Mouse (Mus musculus): ENCODE results near the gene Atat1. TPM values are rescaled to one million over a fixed set of nuclear protein-coding genes. Genes with fewer than 3 reads are reported as not detected.

Gene Atat1
- polyA plus RNA-seq, 1 experiment from 2014 or later: 280 TPM

DNA sequence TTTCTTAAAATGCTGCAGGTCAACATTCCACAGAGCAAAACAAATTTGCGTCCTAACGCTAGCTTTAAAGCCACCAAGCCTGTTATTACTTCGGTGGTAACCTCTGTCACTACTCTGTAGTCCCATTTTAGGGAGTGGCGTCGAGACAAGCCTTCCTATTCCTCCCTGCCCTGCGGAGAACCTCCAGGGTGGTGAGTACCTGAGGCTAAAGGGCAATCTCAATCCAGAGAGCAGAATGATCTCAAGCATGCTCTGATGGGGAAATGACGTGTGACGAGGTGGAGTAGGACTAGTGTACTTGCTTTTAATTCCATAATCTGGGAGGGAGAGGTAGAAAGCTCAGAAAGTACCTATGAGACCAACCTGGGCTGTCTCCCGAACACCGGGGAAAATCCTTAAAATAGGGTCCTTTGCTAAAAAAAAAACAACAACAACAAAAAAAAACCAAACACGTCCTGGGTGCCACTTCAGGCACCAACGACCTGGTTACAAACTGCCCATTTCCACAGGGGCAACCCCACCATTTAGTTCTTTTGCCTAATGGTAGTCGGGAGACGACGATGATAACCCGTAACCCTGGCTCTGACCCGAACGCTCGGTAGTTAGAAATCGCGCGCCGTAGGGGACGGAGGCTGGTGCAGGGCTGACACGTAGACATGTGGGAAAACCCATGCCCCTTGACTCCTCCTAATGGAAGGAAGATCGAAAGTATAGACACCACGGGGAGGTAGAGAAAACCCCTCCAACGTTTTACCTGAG lies 5.8 kb upstream of the Atat1 start:
- Histone ChIP-seq H3K9ac (peak overlapping the region; percentile 98), H3K4me2 (peak overlapping the region; percentile 72), H3K27me3 (no peaks in the 10 kb centered on the region), H3K9me3 (no peaks in the 10 kb centered on the region), H3K4me1 (peaks cover 22% of the 10 kb centered on the region), H3K27ac (peak overlapping the region; percentile 99), H3K36me3 (replicated peaks) (peaks cover 40% of the 10 kb centered on the region), H3K4me3 (replicated peaks) (peak overlapping the region; percentile 68)
- no peak for ATAC-seq (ENCODE audit: low FRiP score)
- WGBS: 4% methylated on average over 28 of the region's 28 CpGs

- Histone ChIP-seq H3K36me3 (replicated peaks) (peaks cover 34% of the 10 kb centered on the region), H3K27ac (no peak overlapping the region), H3K27me3 (no peaks in the 10 kb centered on the region), H3K4me2 (peak overlapping the region; percentile 72), H3K4me3 (replicated peaks) (no peak overlapping the region; the same call in 1 of the 2 replicates), H3K9ac (no peak overlapping the region), H3K9me3 (no peaks in the 10 kb centered on the region), H3K4me1 (peaks cover 17% of the 10 kb centered on the region)
- 86% methylated on average over 6 of the region's 6 CpGs for WGBS
- no peak for ATAC-seq (ENCODE audit: low FRiP score)
These were observed 5.1 kb upstream of the Atat1 start for GRCm38 (mm10) chr17:35914975-35915374.

DNA sequence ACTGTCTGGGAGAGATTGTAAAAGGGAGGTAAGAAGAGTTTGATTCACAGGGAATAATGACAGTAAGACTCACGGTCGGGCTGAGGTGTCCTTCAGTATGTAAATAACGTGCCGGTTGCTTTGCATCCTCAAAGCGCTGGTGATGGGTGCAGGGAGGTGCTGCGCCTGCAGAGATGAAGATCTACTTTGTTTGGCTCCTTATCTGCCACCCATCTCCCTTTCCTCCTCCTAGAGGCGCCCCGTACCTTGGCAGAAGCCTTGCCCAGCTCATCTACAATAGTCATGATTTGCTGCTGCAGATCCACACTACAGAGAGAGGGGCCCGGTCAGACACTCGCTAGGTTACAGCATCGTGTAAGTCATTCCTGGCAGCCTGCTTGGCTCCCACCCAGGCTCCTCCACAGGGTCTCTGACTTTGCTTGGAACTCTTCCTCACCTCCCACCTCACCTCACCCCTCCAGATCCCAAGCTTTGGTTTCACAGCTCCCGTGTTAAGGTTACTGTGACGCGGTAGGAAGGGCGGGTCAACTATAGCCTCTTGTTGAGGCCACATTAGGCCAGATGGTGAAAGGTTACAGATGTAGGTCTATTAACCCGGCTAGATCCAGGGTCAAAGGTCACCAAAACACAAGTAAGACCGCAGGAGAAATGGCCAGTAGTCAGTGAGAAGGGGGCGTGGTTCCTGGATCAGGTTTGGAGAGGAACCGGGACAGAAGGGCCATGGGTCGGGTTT lies 523 bp downstream of the Atat1 start:
- peak overlapping the region; percentile 83 for H3K9ac ChIP-seq
- peak overlapping the region; percentile 74 for H3K4me3 ChIP-seq (replicated peaks)
- WGBS: 29% methylated on average over 20 of the region's 20 CpGs
- peak overlapping the region; percentile 78 for H3K27ac ChIP-seq
- H3K27me3 ChIP-seq: no peaks in the 10 kb centered on the region
- H3K4me2 ChIP-seq: peak overlapping the region; percentile 95
- ATAC-seq (ENCODE audit: low FRiP score): peak; percentile 24; the same call in 1 of the 2 replicates
- H3K9me3 ChIP-seq: no peaks in the 10 kb centered on the region
- peaks cover 20% of the 10 kb centered on the region for H3K4me1 ChIP-seq
- H3K36me3 ChIP-seq (replicated peaks): peaks cover 68% of the 10 kb centered on the region

GRCm38 (mm10) chr17:35907609-35908008 lies 2.3 kb downstream of the Atat1 start:
- no peak overlapping the region for H3K27ac ChIP-seq
- H3K9ac ChIP-seq: no peak overlapping the region
- peak overlapping the region; percentile 95; the same call in 1 of the 2 replicates for H3K4me2 ChIP-seq
- H3K4me3 ChIP-seq (replicated peaks): no peak overlapping the region
- no peaks in the 10 kb centered on the region for H3K9me3 ChIP-seq
- 83% methylated on average over 2 of the region's 2 CpGs for WGBS
- peaks cover 20% of the 10 kb centered on the region for H3K4me1 ChIP-seq
- ATAC-seq (ENCODE audit: low FRiP score): no peak
- H3K36me3 ChIP-seq (replicated peaks): peaks cover 73% of the 10 kb centered on the region
- no peaks in the 10 kb centered on the region for H3K27me3 ChIP-seq

- no peak overlapping the region for H3K9ac ChIP-seq
- no peak overlapping the region for H3K4me2 ChIP-seq
- peaks cover 20% of the 10 kb centered on the region for H3K4me1 ChIP-seq
- no peak overlapping the region for H3K4me3 ChIP-seq (replicated peaks)
- WGBS: 94% methylated on average over 1 of the region's 1 CpGs
- ATAC-seq (ENCODE audit: low FRiP score): no peak
- H3K27me3 ChIP-seq: no peaks in the 10 kb centered on the region
- H3K36me3 ChIP-seq (replicated peaks): peaks cover 74% of the 10 kb centered on the region
- H3K27ac ChIP-seq: no peak overlapping the region
- no peaks in the 10 kb centered on the region for H3K9me3 ChIP-seq
These were observed 4.3 kb downstream of the Atat1 start for GRCm38 (mm10) chr17:35905587-35905986.

DNA sequence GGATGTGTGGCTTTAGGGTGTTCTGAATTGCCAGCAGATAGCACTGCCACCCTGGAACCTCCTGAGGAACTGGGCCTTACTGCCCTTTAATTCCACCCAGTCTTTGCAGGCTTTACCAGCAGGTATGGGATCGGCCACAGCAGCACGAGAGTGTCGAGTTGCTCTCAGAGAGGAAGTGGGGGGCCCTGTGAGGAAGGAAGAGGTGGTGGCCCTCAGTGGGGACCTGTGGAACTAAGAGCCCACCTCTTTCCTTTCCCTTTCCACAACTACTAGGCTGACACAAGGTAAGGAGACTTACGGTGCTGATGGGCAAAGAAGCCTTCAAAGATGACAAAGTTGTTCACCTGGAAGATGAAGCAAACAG lies 5.9 kb downstream of the Atat1 start:
- H3K27ac ChIP-seq: 0 out of 2 replicates have a peak overlapping the region, but pooled peaks have one; percentile 8
- peaks cover 12% of the 10 kb centered on the region for H3K4me1 ChIP-seq
- H3K27me3 ChIP-seq: no peaks in the 10 kb centered on the region
- H3K9ac ChIP-seq: no peak overlapping the region
- no peak for ATAC-seq (ENCODE audit: low FRiP score)
- H3K36me3 ChIP-seq (replicated peaks): peaks cover 90% of the 10 kb centered on the region
- no peak overlapping the region for H3K4me2 ChIP-seq
- 81% methylated on average over 4 of the region's 4 CpGs for WGBS
- no peaks in the 10 kb centered on the region for H3K9me3 ChIP-seq
- no peak overlapping the region for H3K4me3 ChIP-seq (replicated peaks)

GRCm38 (mm10) chr17:35903343-35903991 lies 6.4 kb downstream of the Atat1 start:
- Histone ChIP-seq H3K27ac (0 out of 2 replicates have a peak overlapping the region, but pooled peaks have one; percentile 8), H3K4me3 (replicated peaks) (no peak overlapping the region), H3K27me3 (no peaks in the 10 kb centered on the region), H3K9ac (no peak overlapping the region), H3K9me3 (no peaks in the 10 kb centered on the region), H3K4me1 (peaks cover 7% of the 10 kb centered on the region), H3K36me3 (replicated peaks) (peaks cover 93% of the 10 kb centered on the region), H3K4me2 (no peak overlapping the region)
- no peak for ATAC-seq (ENCODE audit: low FRiP score)
- 92% methylated on average over 9 of the region's 9 CpGs for WGBS

DNA sequence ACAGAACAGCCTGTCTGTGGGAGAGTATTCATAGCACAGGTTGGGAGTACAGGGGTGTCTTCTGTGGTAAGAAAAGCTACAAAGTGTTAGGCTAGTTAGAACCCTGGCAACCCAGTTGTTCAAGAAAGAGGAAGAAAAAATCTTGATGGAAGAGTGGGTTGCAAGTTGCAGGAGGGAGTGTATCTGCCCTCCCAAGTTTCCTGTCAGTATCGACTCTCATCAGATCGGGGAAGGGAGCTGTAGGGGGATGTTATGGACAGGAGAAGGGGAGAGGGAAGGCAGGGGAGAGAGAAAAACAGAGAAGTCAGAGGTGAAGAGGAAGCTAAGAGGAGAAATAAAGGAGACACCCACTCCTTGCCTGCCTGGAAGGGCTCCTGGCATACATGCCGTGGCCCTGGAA lies 9.2 kb downstream of the Atat1 start:
- ATAC-seq (ENCODE audit: low FRiP score): no peak
- WGBS: 95% methylated on average over 3 of the region's 3 CpGs
- Histone ChIP-seq H3K4me1 (peaks cover 17% of the 10 kb centered on the region), H3K27ac (no peak overlapping the region), H3K4me3 (replicated peaks) (no peak overlapping the region), H3K36me3 (replicated peaks) (peaks cover 79% of the 10 kb centered on the region), H3K9me3 (no peaks in the 10 kb centered on the region), H3K4me2 (no peak overlapping the region), H3K27me3 (no peaks in the 10 kb centered on the region), H3K9ac (no peak overlapping the region)

DNA sequence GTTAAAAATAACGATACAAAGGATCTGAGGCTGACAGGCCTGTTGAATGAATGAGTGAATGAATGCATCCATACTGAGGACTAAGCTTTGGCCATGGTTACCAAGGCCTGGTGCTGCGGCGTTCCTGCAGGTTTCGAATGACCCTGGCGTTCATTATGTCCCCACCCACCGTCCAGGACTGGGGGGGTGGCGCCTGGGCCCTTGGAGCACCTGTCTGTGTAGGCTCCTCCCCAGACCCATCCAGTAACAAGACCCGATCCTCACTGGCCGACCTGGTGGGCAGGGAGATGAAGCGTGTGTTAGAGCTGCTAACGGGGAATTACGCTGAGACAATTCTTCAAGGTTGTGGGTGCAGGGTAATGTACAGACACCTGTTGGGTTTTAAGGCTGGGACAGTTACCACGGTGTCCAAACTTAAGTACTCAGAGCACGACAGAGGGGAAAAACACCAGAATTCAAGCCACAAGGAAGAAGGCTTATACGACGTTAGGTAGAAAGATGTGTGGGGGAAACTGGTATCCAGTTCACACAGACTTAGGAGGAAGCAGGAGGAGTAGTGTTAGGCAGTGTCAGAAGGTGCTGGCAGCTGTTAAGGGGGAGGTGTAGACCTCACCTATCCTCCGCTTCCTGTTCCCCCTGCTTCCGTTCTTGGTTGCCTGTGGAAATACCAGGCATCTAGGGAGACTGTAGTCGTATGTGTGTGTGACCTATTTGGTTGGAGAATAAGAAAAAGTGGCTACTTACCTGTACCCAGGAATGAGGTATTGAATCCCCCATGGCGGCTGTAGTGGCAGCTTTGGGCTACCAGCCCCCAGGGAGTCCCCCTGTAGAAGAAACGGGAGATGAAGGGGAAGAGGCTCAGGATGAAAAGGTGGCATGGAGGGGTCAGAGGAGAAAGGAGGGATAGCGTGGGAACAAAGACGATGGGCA lies 12.0 kb downstream of the Atat1 start:
- Histone ChIP-seq H3K9me3 (no peaks in the 10 kb centered on the region), H3K36me3 (replicated peaks) (peaks cover 71% of the 10 kb centered on the region), H3K27ac (peak overlapping the region; percentile 94), H3K27me3 (no peaks in the 10 kb centered on the region), H3K4me2 (peak overlapping the region; percentile 99), H3K4me3 (replicated peaks) (peak overlapping the region; percentile 78; the same call in 1 of the 2 replicates), H3K4me1 (peaks cover 20% of the 10 kb centered on the region), H3K9ac (peak overlapping the region; percentile 86; the same call in 1 of the 2 replicates)
- WGBS: 46% methylated on average over 23 of the region's 23 CpGs
- ATAC-seq (ENCODE audit: low FRiP score): peak; percentile 52

DNA sequence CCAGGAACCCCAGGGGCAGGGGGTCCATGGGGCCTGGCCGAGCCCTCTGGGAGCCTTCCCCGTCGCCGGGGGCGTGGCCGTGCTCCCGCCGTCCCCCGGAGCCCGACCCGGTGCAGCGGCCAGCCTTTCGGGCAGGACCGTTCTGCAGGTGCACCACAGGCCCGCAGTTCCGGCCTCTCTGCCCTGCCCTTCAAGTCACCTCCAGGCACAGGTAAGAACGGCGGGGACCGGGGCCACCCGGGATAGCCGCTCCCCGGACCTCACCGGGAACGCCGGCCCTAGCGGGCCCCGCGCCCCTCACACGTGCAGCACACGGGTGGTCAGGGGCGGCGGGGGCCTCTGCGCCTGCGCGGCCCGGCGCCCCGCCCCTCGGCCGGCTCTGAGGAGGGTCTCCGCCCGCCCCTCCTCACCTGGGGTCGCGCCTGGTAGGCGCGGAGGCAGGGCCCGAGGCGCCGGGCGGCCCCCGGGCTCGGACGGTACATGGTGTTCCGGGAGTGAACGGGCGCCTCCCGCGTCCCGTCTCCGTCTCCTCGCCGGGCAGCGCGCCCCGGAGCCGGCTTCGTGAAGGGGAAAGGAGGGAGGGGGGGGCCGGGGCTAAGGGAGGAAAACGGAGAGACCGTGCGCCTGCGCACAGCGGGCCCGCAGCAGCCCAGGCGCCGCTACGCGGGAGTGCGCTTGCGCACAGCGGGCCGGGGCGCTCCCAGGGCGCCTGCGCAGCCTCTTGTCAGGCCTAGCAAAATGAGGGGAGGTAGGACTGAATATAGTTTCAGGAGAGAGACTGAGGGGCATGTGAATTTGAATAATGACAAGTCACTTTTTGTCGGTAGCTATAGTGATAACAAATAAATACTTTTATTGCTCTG lies 12.9 kb downstream of the Atat1 start, which contains the start of gene 2310061I04Rik:
2310061I04Rik (minus strand) TSS at position 651 of the 863 bp plus-strand sequence.
- H3K4me3 ChIP-seq (replicated peaks): peak within 1 kb of the TSS; percentile 78
- peak; percentile 94 for ATAC-seq (ENCODE audit: low FRiP score)
- H3K9ac ChIP-seq: peak within 1 kb of the TSS; percentile 86
- peaks cover 69% of the 10 kb centered on the region for H3K36me3 ChIP-seq (replicated peaks)
- 1% methylated on average over 82 of the region's 86 CpGs for WGBS
- H3K4me2 ChIP-seq: peak within 1 kb of the TSS; percentile 99
- H3K4me1 ChIP-seq: peaks cover 20% of the 10 kb centered on the region
- H3K27me3 ChIP-seq: no peaks in the 10 kb centered on the region
- H3K27ac ChIP-seq: peak within 1 kb of the TSS; percentile 94
- H3K9me3 ChIP-seq: no peaks in the 10 kb centered on the region

GRCm38 (mm10) chr17:35887725-35888124 lies 22.1 kb downstream of the Atat1 start:
- 91% methylated on average over 9 of the region's 17 CpGs for WGBS

More at GRCm38 (mm10) chr17:35887725-35888124, 22.1 kb downstream of the Atat1 start:
- Histone ChIP-seq H3K36me3 (replicated peaks) (peaks cover 95% of the 10 kb centered on the region), H3K4me2 (no peak overlapping the region), H3K9ac (no peak overlapping the region), H3K9me3 (no peaks in the 10 kb centered on the region), H3K4me1 (no peaks in the 10 kb centered on the region), H3K4me3 (replicated peaks) (no peak overlapping the region), H3K27ac (no peak overlapping the region), H3K27me3 (no peaks in the 10 kb centered on the region)
- no peak for ATAC-seq (ENCODE audit: low FRiP score)
